Comparison of ENCODE assay signal across 8 mouse cellular contexts in the genomic region with DNA sequence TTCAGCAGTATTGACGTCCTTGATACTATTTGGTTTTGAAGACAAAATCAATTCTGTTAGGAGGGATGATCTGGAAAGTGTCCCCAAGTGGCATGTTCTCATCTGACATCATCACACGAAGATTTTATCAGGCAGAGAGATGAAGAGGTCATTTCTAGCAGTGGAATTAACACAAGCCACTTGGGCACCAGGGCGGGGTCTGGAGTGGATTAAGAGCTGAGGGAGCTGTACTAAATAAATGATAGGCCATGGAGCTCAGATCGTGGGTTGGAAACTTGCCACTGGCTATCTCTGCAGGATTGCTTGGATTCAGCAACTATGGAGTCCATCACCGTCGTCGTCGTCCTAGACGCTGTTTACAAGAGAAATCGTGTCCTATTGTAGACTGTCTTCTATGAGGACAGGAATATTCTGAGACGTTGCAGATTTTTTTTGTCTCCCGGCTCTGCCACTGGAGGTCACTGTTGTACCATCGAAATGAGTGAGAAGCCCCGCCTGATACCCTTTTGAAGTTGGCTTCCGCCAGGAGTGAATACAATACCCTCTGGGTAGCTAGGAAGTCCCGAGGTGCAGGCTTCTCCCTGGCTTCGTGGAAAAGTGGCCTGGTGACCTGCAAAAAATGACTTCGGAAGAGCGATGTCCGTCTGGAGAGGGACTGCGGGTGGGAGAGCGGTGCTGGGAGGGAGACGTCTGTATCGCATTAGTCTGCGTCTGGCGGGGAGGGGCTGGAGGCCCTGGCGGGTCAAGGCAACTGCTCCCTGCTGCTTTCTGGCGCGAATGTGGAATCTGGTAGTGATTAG.
DNase-seq lines count a peak whose midpoint lies in the region; ATAC-seq and TF ChIP-seq lines count a peak whose summit lies in the region.

No protein-coding gene starts in this region.

- H3K9me3 ChIP-seq in heart, embryonic 13.5 days = no peaks in the 10 kb centered on the region
- H3K9me3 ChIP-seq in liver, embryonic 12.5 days (replicated peaks) = no peaks in the 10 kb centered on the region
- H3K9me3 ChIP-seq in stomach, embryonic 15.5 days = no peaks in the 10 kb centered on the region

- no peaks in the 10 kb centered on the region; the same call in 1 of the 2 replicates for H3K4me1 ChIP-seq in bone marrow, adult 2 months (ENCODE audit: control insufficient read depth, insufficient read depth, low read length)
- peaks cover 12% of the 10 kb centered on the region; the same call in 1 of the 2 replicates for H3K4me1 ChIP-seq in embryonic fibroblast, embryonic 13.5 days (ENCODE audit: control insufficient read depth, insufficient read depth, low read length)
- peaks cover 12% of the 10 kb centered on the region; the same call in 1 of the 2 replicates for H3K4me1 ChIP-seq in heart, embryonic 13.5 days
- H3K4me1 ChIP-seq in liver, embryonic 12.5 days = peaks cover 3% of the 10 kb centered on the region; the same call in 1 of the 2 replicates
- peaks cover 9% of the 10 kb centered on the region; the same call in 1 of the 2 replicates for H3K4me1 ChIP-seq in stomach, embryonic 15.5 days

- peak; percentile 45; the same call in 1 of the 2 replicates for TF ChIP-seq CTCF in bone marrow, adult 2 months (IDR thresholded peaks at IDR 0.05; ENCODE audit: control insufficient read depth, insufficient read depth, low read length)
- no peak for TF ChIP-seq CTCF in embryonic fibroblast, embryonic 13.5 days (IDR thresholded peaks at IDR 0.05; ENCODE audit: borderline replicate concordance, insufficient read depth, low read length)

- DNase-seq in A20 (ENCODE audit: low read depth, low spot score) = peak; percentile 74
- peak; percentile 92 for DNase-seq in kidney, postnatal 10 days
- DNase-seq in natural killer cell, adult 2 months (ENCODE audit: low spot score in 2 of 2) = peak; percentile 80 to 84

- H3K4me3 ChIP-seq in bone marrow, adult 2 months (replicated peaks; ENCODE audit: control insufficient read depth, low read depth, low read length) = peak overlapping the region; percentile 66
- no peak overlapping the region for H3K4me3 ChIP-seq in embryonic fibroblast, embryonic 13.5 days (ENCODE audit: insufficient read depth, low read length)
- H3K4me3 ChIP-seq in heart, embryonic 13.5 days = peak overlapping the region; percentile 53
- peak overlapping the region; percentile 42 for H3K4me3 ChIP-seq in liver, embryonic 12.5 days
- H3K4me3 ChIP-seq in stomach, embryonic 15.5 days (replicated peaks) = peak overlapping the region; percentile 42

- TF ChIP-seq POLR2A in bone marrow, adult 2 months (IDR thresholded peaks at IDR 0.05; ENCODE audit: borderline replicate concordance, control insufficient read depth, low read depth, low read length) = no peak
- TF ChIP-seq POLR2A in embryonic fibroblast, embryonic 13.5 days (IDR thresholded peaks at IDR 0.05; ENCODE audit: low read depth, low read length) = peak; percentile 31; the same call in 1 of the 2 replicates

- H3K27me3 ChIP-seq in heart, embryonic 13.5 days (replicated peaks) = no peaks in the 10 kb centered on the region
- H3K27me3 ChIP-seq in liver, embryonic 12.5 days (replicated peaks) = peaks cover 8% of the 10 kb centered on the region; the same call in 1 of the 2 replicates
- H3K27me3 ChIP-seq in stomach, embryonic 15.5 days (replicated peaks) = no peaks in the 10 kb centered on the region

- peak; percentile 58; the same call in 1 of the 2 replicates for ATAC-seq in heart, embryonic 13.5 days (ENCODE audit: extremely low read depth, insufficient number of reproducible peaks, low FRiP score, low TSS enrichment)
- peak; percentile 47; the same call in 1 of the 2 replicates for ATAC-seq in liver, embryonic 12.5 days
- ATAC-seq in stomach, embryonic 15.5 days (ENCODE audit: insufficient read depth, low FRiP score, low read depth) = peak; percentile 81

- peak overlapping the region; percentile 69 for H3K4me2 ChIP-seq in heart, embryonic 13.5 days
- peak overlapping the region; percentile 64 for H3K4me2 ChIP-seq in liver, embryonic 12.5 days
- peak overlapping the region; percentile 63 for H3K4me2 ChIP-seq in stomach, embryonic 15.5 days

- WGBS in bone marrow, adult 2 months = 8% methylated on average over 29 of the region's 29 CpGs
- 5% methylated on average over 29 of the region's 29 CpGs for WGBS in heart, embryonic 13.5 days
- WGBS in liver, embryonic 12.5 days (ENCODE audit: insufficient replicate concordance) = 5% methylated on average over 29 of the region's 29 CpGs
- 4% methylated on average over 29 of the region's 29 CpGs for WGBS in stomach, embryonic 15.5 days

- no peak overlapping the region for H3K27ac ChIP-seq in bone marrow, adult 2 months (ENCODE audit: control insufficient read depth, insufficient read depth, low read depth, low read length, poor library complexity)
- peak overlapping the region; percentile 89 for H3K27ac ChIP-seq in embryonic fibroblast, embryonic 13.5 days (ENCODE audit: insufficient read depth, low read length)
- H3K27ac ChIP-seq in heart, embryonic 13.5 days (replicated peaks) = peak overlapping the region; percentile 88
- H3K27ac ChIP-seq in liver, embryonic 12.5 days = no peak overlapping the region
- peak overlapping the region; percentile 46 for H3K27ac ChIP-seq in stomach, embryonic 15.5 days

- peak overlapping the region; percentile 83 for H3K9ac ChIP-seq in heart, embryonic 13.5 days
- H3K9ac ChIP-seq in liver, embryonic 12.5 days = 0 out of 2 replicates have a peak overlapping the region, but pooled peaks have one; percentile 46
- H3K9ac ChIP-seq in stomach, embryonic 15.5 days = peak overlapping the region; percentile 53; the same call in 1 of the 2 replicates

- H3K36me3 ChIP-seq in heart, embryonic 13.5 days = no peaks in the 10 kb centered on the region
- H3K36me3 ChIP-seq in liver, embryonic 12.5 days = no peaks in the 10 kb centered on the region
- H3K36me3 ChIP-seq in stomach, embryonic 15.5 days = no peaks in the 10 kb centered on the region

Comparison
In these comparisons a context has a peak if more than half of its experiments do, and no peak if none do; other contexts are left out.
1. H3K27ac ChIP-seq: peak in embryonic fibroblast, embryonic 13.5 days (single experiment), heart, embryonic 13.5 days (single experiment) and stomach, embryonic 15.5 days (single experiment); none in bone marrow, adult 2 months (single experiment) and liver, embryonic 12.5 days (single experiment).
2. Peak in every context shown above with its lines, with median percentiles within 50 percentile points of each other: DNase-seq, ATAC-seq, H3K4me2 ChIP-seq and H3K9ac ChIP-seq.